Mouse (Mus musculus) CH12.LX (cell line): ENCODE data around the gene Pus10. TPM values are rescaled to one million over a fixed set of nuclear protein-coding genes. Genes with fewer than 3 reads are reported as not detected.

Source experiments
- DNase-seq: peaks from one replicate; pipeline ENCODE4 v3.0.0-alpha.2; 2013; ENCODE audit errors: extremely low read depth
- H3K27ac ChIP-seq: 2 replicates; pipeline ENCODE4 v1.5.1; 2012; ENCODE audit warnings: low read depth, mild to moderate bottlenecking, control low read depth, moderate library complexity; ENCODE audit not compliant: insufficient read depth
- H3K27me3 ChIP-seq: replicated peaks from 2 replicates; pipeline ENCODE3; 2012; ENCODE audit warnings: inconsistent platforms
- H3K36me3 ChIP-seq, 2 experiments: replicated peaks in 1 of 2; 2 replicates each; pipeline versions ENCODE3 to v1.6.1; 2012; ENCODE audit warnings: inconsistent platforms in 1 of 2, low read length in 1 of 2, mild to moderate bottlenecking in 1 of 2, mixed read lengths in 1 of 2, moderate library complexity in 1 of 2; ENCODE audit not compliant: control insufficient read depth in 1 of 2, insufficient read depth in 1 of 2
- H3K4me1 ChIP-seq, 2 experiments: 2 replicates each; pipeline ENCODE4 v1.6.1; 2012; ENCODE audit warnings: inconsistent platforms in 1 of 2, moderate library complexity in 1 of 2; ENCODE audit not compliant: insufficient read depth in 2 of 2, control insufficient read depth in 1 of 2
- H3K4me2 ChIP-seq: 2 replicates; pipeline ENCODE4 v1.6.1; 2012; ENCODE audit warnings: low read depth, mild to moderate bottlenecking, control low read depth; ENCODE audit not compliant: poor library complexity, insufficient read depth, severe bottlenecking
- H3K4me3 ChIP-seq, 3 experiments: fragments of 150-350 bp in 1 of 3; sonication (generic) in 1 of 3; replicated peaks in 1 of 3; 2 replicates each; pipeline versions ENCODE3 to v1.5.1; 2011 to 2012; ENCODE audit warnings: low read depth in 2 of 3, low read length in 2 of 3, mild to moderate bottlenecking in 2 of 3, moderate library complexity in 2 of 3, control low read depth in 1 of 3, improper control_type of control experiment in 1 of 3, inconsistent platforms in 1 of 3, mixed read lengths in 1 of 3; ENCODE audit not compliant: poor library complexity in 1 of 3
- H3K79me2 ChIP-seq: replicated peaks from 2 replicates; pipeline ENCODE4 v1.6.1; 2012; ENCODE audit warnings: mild to moderate bottlenecking, moderate library complexity; ENCODE audit not compliant: control insufficient read depth, poor library complexity, insufficient read depth, severe bottlenecking; ENCODE audit errors: extremely low read depth
- H3K9ac ChIP-seq: 2 replicates; pipeline ENCODE4 v1.6.1; 2012; ENCODE audit warnings: low read depth, mild to moderate bottlenecking, control low read depth, moderate library complexity; ENCODE audit not compliant: insufficient read depth
- H3K9me3 ChIP-seq: replicated peaks from 2 replicates; pipeline ENCODE3; 2012; ENCODE audit warnings: low read length, inconsistent platforms, mixed read lengths
- BHLHE40 ChIP-seq: IDR thresholded peaks from 2 replicates; pipeline ENCODE4 v1.6.1; 2011; ENCODE audit warnings: mild to moderate bottlenecking, low read depth, low read length, improper control_type of control experiment
- CHD1 ChIP-seq: IDR thresholded peaks from 2 replicates; pipeline ENCODE4 v1.6.1; 2012; ENCODE audit warnings: low read depth, low read length, improper control_type of control experiment, inconsistent platforms
- CHD2 ChIP-seq: IDR thresholded peaks from 2 replicates; pipeline ENCODE4 v1.6.1; 2011; ENCODE audit warnings: low read length, improper control_type of control experiment
- ELF1 ChIP-seq: IDR thresholded peaks from 2 replicates; pipeline ENCODE4 v1.6.1; 2014; ENCODE audit warnings: low read depth, mild to moderate bottlenecking, inconsistent platforms, low read length, improper control_type of control experiment
- ETS1 ChIP-seq: conservative IDR thresholded peaks from 2 replicates; pipeline ENCODE4 v1.6.1; 2012; ENCODE audit warnings: low read depth, mild to moderate bottlenecking, inconsistent platforms, low read length, improper control_type of control experiment, moderate library complexity
- HCFC1 ChIP-seq: IDR thresholded peaks from 2 replicates; pipeline ENCODE4 v1.6.1; 2012; ENCODE audit warnings: low read depth, mild to moderate bottlenecking, inconsistent platforms, low read length, improper control_type of control experiment
- IRF4 ChIP-seq: IDR thresholded peaks from 2 replicates; pipeline ENCODE4 v1.6.1; 2014; ENCODE audit warnings: low read depth, mild to moderate bottlenecking, inconsistent platforms, low read length, improper control_type of control experiment
- JUN ChIP-seq: IDR thresholded peaks from 2 replicates; pipeline ENCODE4 v1.6.1; 2011; ENCODE audit warnings: low read depth, mild to moderate bottlenecking, low read length, improper control_type of control experiment, moderate library complexity; ENCODE audit not compliant: insufficient read depth
- JUND ChIP-seq: conservative IDR thresholded peaks from 2 replicates; pipeline ENCODE4 v1.6.1; 2011; ENCODE audit warnings: low read depth, low read length, improper control_type of control experiment
- KAT2A ChIP-seq: IDR thresholded peaks from 2 replicates; pipeline ENCODE4 v1.6.1; 2012; ENCODE audit warnings: low read length, improper control_type of control experiment, inconsistent platforms; ENCODE audit not compliant: insufficient replicate concordance
- MAX ChIP-seq: IDR thresholded peaks from 2 replicates; pipeline ENCODE4 v1.6.1; 2011; ENCODE audit warnings: low read length, improper control_type of control experiment
- MAZ ChIP-seq: IDR thresholded peaks from 2 replicates; pipeline ENCODE4 v1.6.1; 2012; ENCODE audit warnings: low read depth, mild to moderate bottlenecking, inconsistent platforms, low read length, improper control_type of control experiment, moderate library complexity
- MEF2A ChIP-seq: IDR thresholded peaks from 2 replicates; pipeline ENCODE4 v1.6.1; 2014; ENCODE audit warnings: low read depth, mild to moderate bottlenecking, inconsistent platforms, low read length, improper control_type of control experiment, borderline replicate concordance
- MXI1 ChIP-seq: IDR thresholded peaks from 2 replicates; pipeline ENCODE4 v1.6.1; 2011; ENCODE audit warnings: mild to moderate bottlenecking, low read depth, low read length, improper control_type of control experiment
- NELFE ChIP-seq: IDR thresholded peaks from 2 replicates; pipeline ENCODE4 v1.6.1; 2011; ENCODE audit warnings: low read depth, low read length, improper control_type of control experiment
- NRF1 ChIP-seq: IDR thresholded peaks from 2 replicates; pipeline ENCODE4 v1.6.1; 2014; ENCODE audit warnings: low read depth, mild to moderate bottlenecking, inconsistent platforms, low read length, improper control_type of control experiment, moderate library complexity
- PAX5 ChIP-seq: IDR thresholded peaks from 2 replicates; pipeline ENCODE4 v1.6.1; 2012; ENCODE audit warnings: low read length, inconsistent platforms, mixed read lengths
- POLR2A ChIP-seq: IDR thresholded peaks from 2 replicates; pipeline ENCODE4 v1.6.1; 2011; ENCODE audit warnings: low read depth, mild to moderate bottlenecking, improper control_type of control experiment, low read length
- RAD21 ChIP-seq: IDR thresholded peaks from 2 replicates; pipeline ENCODE4 v1.6.1; 2011; ENCODE audit warnings: low read depth, mild to moderate bottlenecking, low read length, improper control_type of control experiment, moderate library complexity
- RCOR1 ChIP-seq: conservative IDR thresholded peaks from 2 replicates; pipeline ENCODE4 v1.6.1; 2012; ENCODE audit warnings: low read depth, mild to moderate bottlenecking, inconsistent platforms, low read length, improper control_type of control experiment
- SIN3A ChIP-seq: IDR thresholded peaks from 2 replicates; pipeline ENCODE4 v1.6.1; 2012; ENCODE audit warnings: low read length, improper control_type of control experiment, inconsistent platforms
- TCF12 ChIP-seq: IDR thresholded peaks from 2 replicates; pipeline ENCODE4 v1.6.1; 2014; ENCODE audit warnings: low read depth, mild to moderate bottlenecking, inconsistent platforms, low read length, improper control_type of control experiment
- UBTF ChIP-seq: IDR thresholded peaks from 2 replicates; pipeline ENCODE4 v1.6.1; 2012; ENCODE audit warnings: low read depth, mild to moderate bottlenecking, inconsistent platforms, low read length, improper control_type of control experiment, moderate library complexity
- USF1 ChIP-seq: IDR thresholded peaks from 2 replicates; pipeline ENCODE4 v1.6.1; 2014; ENCODE audit warnings: low read depth, mild to moderate bottlenecking, inconsistent platforms, low read length, improper control_type of control experiment
- ZKSCAN1 ChIP-seq: IDR thresholded peaks from 2 replicates; pipeline ENCODE4 v1.6.1; 2012; ENCODE audit warnings: low read depth, inconsistent platforms, low read length, improper control_type of control experiment, borderline replicate concordance
- ZMIZ1 ChIP-seq: IDR thresholded peaks from 2 replicates; pipeline ENCODE4 v1.6.1; 2012; ENCODE audit warnings: low read depth, mild to moderate bottlenecking, inconsistent platforms, low read length, improper control_type of control experiment
- ZNF384 ChIP-seq: IDR thresholded peaks from 2 replicates; pipeline ENCODE4 v1.6.1; 2012; ENCODE audit warnings: low read depth, low read length, improper control_type of control experiment, inconsistent platforms
- dilution Hi-C: fragments of 300-500 bp; cut with MboI; formaldehyde crosslinking; loops from 2 replicates; pipeline ENCODE4 v1.14.3; 2020; ENCODE audit warnings: low sequenced_read_pairs; ENCODE audit not compliant: extremely low pct_unique_long_range_greater_than_20kb, extremely low pct_ligation_motif_present
- in situ Hi-C: fragments of 300-500 bp; cut with MboI; formaldehyde crosslinking; loops from 3 replicates; pipeline ENCODE4 v1.14.3; 2019; ENCODE audit warnings: low sequenced_read_pairs, low pct_ligation_motif_present, low pct_unique_long_range_greater_than_20kb, mixed read lengths
- polyA plus RNA-seq: library from polyadenylated mRNA; unstranded; fragments of >175 nt; gene quantifications from 2 replicates; pipeline ENCODE4 v1.2.1, GENCODE M21; 2012; ENCODE audit warnings: low read depth; ENCODE audit not compliant: insufficient read length
- total RNA-seq, 2 experiments: library from RNA; depleted of rRNA; stranded (reverse); fragments of 300-350 nt in 1 of 2; fragments of >200 nt in 1 of 2; gene quantifications; 2 replicates each; pipeline ENCODE4 v1.2.3; 2012 to 2014

Gene Pus10
- total and polyA plus RNA-seq, 3 experiments: 57.6 to 113 (median 92.3) TPM

DNA sequence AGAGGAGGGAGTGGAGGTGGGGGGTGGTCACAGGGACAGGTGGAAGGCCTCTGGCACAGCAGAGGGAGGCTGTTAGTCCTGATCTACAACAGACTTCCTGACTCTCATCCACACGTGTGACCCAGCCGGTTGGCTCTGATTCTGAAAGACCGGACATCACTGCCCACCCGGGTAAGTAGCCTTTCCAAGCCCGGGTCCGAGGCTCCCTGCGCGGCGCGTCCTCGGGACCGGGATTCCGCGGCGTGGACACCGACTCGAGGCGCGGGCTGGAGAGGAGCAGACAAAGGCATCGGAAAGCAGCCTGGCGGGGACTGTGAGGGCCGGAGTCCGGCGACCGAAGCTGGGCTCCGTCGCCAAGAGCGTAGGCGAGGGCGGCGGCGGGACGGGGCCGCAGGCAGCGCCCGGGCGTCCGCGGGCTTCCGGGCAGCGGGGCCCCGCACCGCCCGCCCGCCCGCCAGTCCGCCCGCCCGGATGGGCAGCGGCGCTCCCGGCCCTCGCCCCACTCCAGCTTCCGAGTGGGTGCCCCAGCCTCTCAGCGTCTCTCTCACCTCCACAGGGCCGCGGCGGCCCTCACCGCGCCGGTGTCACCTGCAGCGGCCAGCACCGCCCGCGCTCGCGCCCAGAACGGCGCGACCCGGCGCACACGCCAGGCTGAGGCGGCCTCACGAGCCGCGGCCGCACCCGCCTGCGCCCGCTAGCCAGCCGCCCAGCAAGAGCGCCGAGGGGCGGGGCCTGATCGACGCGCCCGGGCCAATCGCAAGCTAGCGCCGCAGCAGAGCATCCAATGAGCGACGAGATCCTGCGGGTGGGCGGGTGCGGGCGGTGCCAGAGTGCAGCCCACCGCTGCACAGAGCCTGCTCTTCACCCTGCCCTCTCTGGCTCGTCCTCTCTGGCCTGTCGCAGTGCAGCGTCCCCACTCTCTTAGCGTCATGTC is 32.3 kb upstream of the Pus10 start, which contains the start of gene 0610010F05Rik:
Gene 0610010F05Rik (minus strand): TSS at position 695 of the 934 bp plus-strand sequence.
- Histone ChIP-seq H3K9me3 (no peaks in the 10 kb centered on the region), H3K4me1 (peaks cover 0 to 5% of the 10 kb centered on the region in 2 experiments; a peak in 2 of 4 replicates), H3K27me3 (no peaks in the 10 kb centered on the region), H3K4me2 (peak within 1 kb of the TSS; percentile 53), H3K36me3 (peaks cover 0 to 13% of the 10 kb centered on the region in 2 experiments), H3K79me2 (no peaks in the 10 kb centered on the region), H3K4me3 (peak within 1 kb of the TSS; percentile 69 to 91 (median 79)), H3K9ac (peak within 1 kb of the TSS; percentile 73), H3K27ac (no peak within 1 kb of the TSS)
- dilution Hi-C loops: no loop called here
- TF ChIP-seq JUND: no peak
- TF ChIP-seq ETS1: no peak
- no peak for TF ChIP-seq KAT2A
- TF ChIP-seq NRF1: peak; percentile 72
- TF ChIP-seq ZKSCAN1: no peak
- TF ChIP-seq CHD1: no peak
- no peak; the same call in 1 of the 2 replicates for TF ChIP-seq ELF1
- no peak for TF ChIP-seq RAD21
- TF ChIP-seq USF1: no peak
- TF ChIP-seq CHD2: peak; percentile 69; the same call in 1 of the 2 replicates
- no peak; the same call in none of the 2 replicates for TF ChIP-seq HCFC1
- TF ChIP-seq NELFE: peak; percentile 80
- TF ChIP-seq SIN3A: peak; percentile 57; the same call in 1 of the 2 replicates
- TF ChIP-seq PAX5: no peak
- TF ChIP-seq MAX: 0 out of 2 replicates have a peak, but pooled peaks have one; percentile 14
- peak; percentile 93 for TF ChIP-seq ZMIZ1
- TF ChIP-seq MEF2A: no peak
- TF ChIP-seq MAZ: 0 out of 2 replicates have a peak, but pooled peaks have one; percentile 53
- TF ChIP-seq UBTF: peak; percentile 95
- peak; percentile 83 for TF ChIP-seq BHLHE40
- TF ChIP-seq ZNF384: no peak
- TF ChIP-seq MXI1: peak; percentile 81
- peak; percentile 94 for TF ChIP-seq POLR2A
- no peak; the same call in 1 of the 2 replicates for TF ChIP-seq IRF4
- no peak for TF ChIP-seq JUN
- TF ChIP-seq RCOR1: no peak
- peak; percentile 76; the same call in 1 of the 2 replicates for TF ChIP-seq TCF12
- in situ Hi-C loops: no loop called here
- DNase-seq: peak; percentile 92
